Mouse (Mus musculus) megakaryocyte, embryonic 14.5 days (primary cell): ENCODE data around the gene Agpat3.

Source experiments
- FLI1 ChIP-seq: IDR thresholded peaks from 2 replicates; pipeline ENCODE4 v1.6.1; 2012; ENCODE audit warnings: low read length, inconsistent platforms, mixed read lengths
- GATA1 ChIP-seq: IDR thresholded peaks from 3 replicates; pipeline ENCODE4 v1.6.1; 2012; ENCODE audit warnings: mixed read lengths, low read length, inconsistent platforms, borderline replicate concordance

DNA sequence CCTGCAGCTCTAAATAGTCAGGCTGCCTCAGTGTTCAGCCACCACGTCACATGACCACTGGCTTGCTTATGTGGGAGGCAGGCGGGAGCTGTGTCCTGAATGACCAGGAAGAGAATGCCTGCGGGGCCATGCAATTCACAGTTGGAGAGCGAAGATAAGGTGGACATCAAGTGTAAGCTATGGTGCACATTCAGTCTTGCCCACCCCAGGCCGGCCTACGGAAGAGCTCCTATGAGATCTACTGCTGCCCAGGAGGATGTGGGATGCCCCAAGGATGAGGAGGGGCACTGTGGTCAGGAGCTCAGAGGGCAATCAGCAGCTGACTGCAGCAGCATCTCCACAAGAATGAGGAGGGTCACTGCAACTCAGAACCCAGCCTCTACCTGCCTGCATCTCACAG is 66.9 kb downstream of the Agpat3 start:
- TF ChIP-seq GATA1 (peak; percentile 76; the same call in 2 of the 3 replicates), FLI1 (peak; percentile 63; the same call in 1 of the 2 replicates)
